Mouse (Mus musculus): ENCODE measurements around the gene Gm20388.

GRCm38 (mm10) chr8:121919158-121919557 lies 2008.5 kb downstream of the Gm20388 start:
- TF ChIP-seq EP300 (IDR thresholded peaks at IDR 0.05; ENCODE audit: low read depth), result no peak
- TF ChIP-seq CTCF (IDR thresholded peaks at IDR 0.05; ENCODE audit: low read depth), result no peak

Data from liver, embryonic 14.5 days (tissue).